Mouse (Mus musculus) R1 (cell line): ENCODE measurements around the gene Tbx15.

Experiments
- DNase-seq: peaks from one replicate; pipeline ENCODE4 v3.0.0-alpha.2; 2018; ENCODE audit warnings: low read depth, low spot score

Gene Tbx15

DNA sequence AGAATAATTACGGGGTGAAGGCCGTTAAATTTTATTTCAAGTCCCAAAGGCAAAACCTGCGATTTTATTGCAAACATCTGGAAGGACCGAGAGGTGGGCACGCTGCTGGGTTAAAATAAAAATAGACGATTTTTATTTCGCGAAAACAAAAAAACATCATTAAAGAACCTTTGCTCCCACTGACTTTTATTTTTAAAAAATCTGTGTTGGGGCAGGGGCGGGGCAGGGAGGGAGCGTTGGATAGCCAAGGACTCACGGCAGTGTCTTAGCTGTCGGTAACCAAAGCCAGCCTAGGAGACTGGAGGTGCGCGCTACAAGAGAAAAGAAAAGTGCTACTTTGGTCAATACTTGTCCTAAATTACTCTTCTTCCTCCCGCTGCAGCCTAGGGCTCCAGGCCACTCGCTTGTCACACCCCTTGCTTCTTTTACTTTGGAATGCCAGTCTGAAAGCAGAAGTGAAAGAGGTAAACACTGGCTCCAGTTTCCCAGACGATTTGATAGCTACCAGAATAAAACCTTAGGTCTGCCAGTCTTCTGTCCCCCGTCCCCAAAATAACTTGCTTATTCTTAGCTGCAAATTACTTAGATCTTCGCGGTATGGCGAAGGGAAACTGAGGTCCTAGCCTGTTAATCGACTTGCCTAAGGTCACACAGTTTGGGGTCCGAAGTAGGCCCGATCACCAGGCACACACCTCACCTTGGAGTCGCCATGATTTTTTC, 8.8 kb downstream of the Tbx15 start:
- no peak for DNase-seq

- no peak for DNase-seq
Measured at GRCm38 (mm10) chr3:99249551-99249870, 9.3 kb downstream of the Tbx15 start.

DNA sequence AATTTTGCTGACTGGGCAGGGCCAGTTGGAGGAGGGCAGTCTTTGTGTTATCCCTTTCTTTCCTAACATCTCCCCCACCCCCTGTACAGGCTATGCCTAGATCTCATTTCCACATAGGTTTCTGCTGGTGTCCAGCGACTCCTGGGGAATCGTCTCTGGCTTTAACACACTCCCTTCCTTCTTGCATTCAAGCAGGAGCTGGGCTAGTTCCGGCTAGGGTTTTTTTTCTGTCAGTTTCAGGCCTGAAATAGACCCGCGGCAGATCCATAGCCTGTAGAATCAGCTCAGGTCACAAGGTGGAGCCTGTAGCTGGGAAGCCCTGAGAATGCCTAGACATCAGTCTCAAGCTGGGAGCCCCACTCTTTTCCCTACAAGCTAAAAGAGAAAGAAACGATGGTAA, 9.7 kb downstream of the Tbx15 start:
- DNase-seq = no peak

DNA sequence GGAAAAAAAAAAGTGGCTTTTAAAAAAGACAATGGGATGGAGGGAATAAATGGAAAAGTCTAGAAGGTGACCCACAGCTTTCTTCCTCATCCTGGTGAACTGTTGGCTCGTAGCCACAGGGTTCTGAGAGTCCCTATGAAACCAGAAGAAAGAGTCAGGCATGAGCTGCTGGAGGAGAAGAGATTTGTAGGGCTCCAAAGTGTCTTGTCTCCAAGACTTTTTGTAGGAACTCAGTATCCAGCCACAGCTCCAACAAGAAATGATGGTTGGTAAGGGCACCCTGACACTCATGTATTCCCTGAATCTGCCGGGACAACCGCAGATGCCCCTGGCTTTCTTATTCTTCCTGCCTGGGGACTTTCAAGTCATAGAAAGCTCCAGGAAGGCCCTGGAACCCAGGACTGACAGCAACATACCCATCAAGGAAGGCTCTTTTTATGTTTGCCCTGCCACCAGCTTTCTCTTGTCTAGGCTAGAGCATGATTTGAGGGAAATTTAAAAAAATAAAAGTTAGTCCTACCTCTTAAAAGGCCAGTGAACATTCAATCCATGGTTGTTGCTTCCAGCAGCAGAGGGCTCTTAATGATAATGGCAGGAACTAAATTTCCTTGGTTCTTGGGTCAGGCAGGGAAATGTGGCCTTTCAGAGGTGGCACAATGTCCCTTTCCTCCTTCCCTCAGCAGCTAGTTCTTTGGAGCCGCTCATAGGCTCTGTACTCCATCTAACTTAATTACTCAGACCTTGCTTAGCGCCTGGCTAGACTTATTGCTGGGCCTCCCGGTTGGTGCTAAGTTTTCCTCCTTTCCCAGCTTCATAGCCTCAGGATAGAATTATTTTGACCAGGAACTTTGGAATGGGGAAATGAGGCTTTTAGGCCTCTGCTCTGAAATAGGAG, 11.3 kb downstream of the Tbx15 start:
- DNase-seq = no peak

DNA sequence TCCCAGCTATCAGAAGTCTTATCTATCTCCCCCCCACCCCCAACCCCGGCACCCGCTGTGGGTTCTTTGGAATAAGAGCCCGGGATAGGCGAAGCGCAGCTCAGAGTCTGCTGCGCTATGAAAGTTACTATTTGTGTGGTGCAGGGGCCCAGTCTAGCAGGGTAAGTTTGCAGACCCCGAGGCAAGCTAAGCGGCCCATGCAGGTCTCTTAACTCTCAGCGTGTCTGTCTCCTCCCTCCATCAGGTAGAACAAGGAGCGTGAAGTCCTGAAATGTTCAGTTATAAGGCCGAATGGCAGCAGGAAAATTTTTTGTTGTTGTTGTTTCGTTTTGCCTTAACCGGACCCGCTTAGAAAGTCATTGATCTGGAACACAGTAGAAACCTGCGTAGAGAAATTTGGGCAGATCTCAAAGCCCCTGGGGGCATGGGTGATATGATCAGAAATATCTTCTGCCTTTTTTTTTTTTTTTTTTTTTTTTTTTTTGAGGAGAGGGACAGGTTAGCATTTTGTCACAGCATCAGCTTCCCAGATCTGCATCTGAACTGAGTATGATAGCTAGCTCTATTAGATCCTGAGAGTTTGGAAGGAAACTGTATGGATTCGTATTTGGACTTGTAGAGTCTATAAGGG, 12.4 kb downstream of the Tbx15 start:
- no peak for DNase-seq

GRCm38 (mm10) chr3:99253092-99253488, 12.9 kb downstream of the Tbx15 start:
- peak; percentile 83 for DNase-seq

DNA sequence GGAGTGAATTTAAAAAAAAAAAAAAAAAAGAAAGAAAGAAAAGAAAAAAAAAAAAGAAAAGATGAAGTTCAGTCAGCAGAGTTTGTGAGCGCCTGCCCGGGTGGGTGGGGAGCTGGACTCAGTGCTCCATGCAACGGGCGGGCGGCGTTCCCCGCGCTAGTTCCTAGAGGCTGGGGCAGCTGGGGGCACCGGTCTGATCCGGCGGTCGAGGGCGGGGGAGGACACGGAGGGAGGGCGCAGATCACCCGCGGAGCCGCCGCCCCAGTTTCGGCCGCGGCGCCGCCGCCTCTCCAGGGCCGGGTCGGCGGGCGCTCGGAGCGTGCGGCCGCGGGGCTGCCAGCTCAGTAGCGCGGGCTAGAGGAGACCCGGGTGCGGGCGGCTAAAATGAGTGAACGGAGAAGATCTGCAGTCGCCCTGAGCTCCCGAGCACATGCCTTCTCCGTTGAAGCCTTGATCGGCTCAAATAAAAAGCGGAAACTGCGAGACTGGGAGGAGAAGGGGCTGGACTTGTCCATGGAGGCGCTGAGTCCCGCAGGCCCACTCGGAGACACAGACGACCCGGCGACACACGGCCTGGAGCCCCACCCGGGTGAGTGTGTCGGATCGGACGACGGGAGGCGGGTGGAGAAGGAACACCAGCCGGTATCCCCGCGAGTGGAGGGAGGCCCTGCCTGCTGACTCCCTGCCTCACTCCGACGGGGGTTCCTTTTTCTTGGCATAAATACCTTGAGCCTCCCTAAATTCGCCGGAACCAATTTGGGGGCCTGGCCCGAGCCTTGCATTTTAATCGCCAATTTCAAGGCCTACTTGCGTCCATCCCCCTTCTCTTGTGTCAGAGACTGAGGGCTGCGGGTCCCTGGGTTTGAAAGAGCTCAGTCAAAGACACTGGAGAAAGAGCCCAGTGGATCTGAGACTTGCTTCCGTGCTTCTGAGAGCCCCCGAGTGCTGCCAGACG, 13.6 kb downstream of the Tbx15 start:
- DNase-seq = peak; percentile 50

DNA sequence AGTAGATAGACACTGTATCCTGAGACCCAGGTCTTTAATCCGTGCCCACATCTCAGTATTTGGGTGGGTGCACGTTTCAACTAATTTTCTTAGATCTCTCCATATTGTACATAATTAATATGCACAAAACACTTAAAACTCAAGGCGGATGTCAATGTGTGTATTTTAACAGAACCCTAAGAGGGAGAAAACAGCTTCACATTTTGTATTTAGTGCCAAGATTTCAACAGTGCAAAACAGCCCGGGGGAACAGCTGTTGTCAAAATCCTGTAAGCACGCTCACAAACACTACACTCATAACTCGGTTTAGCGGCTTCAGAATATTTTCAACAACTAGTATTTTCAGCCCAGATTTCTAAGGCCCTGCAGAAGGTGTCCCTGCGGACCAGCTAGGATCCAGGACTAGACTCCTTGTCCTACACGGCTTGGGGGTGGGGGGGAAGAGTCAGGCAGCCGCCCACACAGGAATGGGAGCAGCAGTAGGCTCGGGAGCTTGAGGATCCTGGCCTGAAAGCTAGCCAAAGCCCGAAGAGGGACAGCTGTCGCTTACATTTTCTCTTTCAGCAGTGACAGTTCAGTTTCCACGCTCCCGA, 14.5 kb downstream of the Tbx15 start:
- no peak for DNase-seq

GRCm38 (mm10) chr3:99255411-99256365, 15.5 kb downstream of the Tbx15 start:
- no peak for DNase-seq

DNA sequence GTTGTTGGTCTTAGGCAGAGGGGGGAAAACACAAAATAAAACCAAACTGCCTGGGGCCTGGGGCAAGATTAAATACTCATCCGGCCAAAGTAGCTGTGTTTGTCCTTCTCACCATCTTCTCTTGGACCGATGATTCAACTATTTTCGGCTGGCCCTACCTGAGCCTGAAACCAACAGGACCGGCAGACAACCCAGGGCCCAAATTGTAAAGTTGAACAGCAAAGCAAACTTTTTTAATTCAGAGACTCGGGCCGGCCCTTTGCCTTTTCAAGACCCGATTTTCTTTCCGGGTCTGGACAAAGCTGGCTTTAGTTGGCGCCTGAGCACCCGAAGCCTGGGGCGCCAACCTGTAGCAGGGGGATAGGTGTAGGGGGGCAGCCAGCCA, 16.2 kb downstream of the Tbx15 start:
- no peak for DNase-seq

GRCm38 (mm10) chr3:99256766-99257165, 16.6 kb downstream of the Tbx15 start:
- DNase-seq = no peak

- no peak for DNase-seq
Measured at GRCm38 (mm10) chr3:99257586-99258577, 17.7 kb downstream of the Tbx15 start.

- DNase-seq = no peak
Measured at GRCm38 (mm10) chr3:99259741-99260270, 19.6 kb downstream of the Tbx15 start.

DNA sequence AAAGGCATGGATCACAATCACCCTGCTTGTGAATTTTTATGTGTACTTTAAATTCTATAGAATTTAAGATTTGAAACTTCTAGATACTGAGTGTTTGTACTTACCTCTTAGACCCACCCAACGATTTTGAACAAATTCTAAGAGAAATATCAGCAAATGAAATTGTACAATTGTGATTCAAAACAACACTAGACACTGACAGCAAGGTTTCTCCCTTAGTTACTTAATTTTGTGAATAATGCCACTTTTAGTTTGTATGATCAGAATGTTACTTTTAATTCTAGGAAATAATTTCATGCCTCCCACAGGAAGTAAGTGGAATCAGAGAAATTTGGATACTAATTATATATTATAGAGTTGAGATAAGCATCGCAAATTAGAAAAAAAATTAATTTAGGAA, 20.2 kb downstream of the Tbx15 start:
- no peak for DNase-seq

GRCm38 (mm10) chr3:99261371-99261791, 21.2 kb downstream of the Tbx15 start:
- DNase-seq = no peak

GRCm38 (mm10) chr3:99261986-99262385, 21.8 kb downstream of the Tbx15 start:
- no peak for DNase-seq

DNA sequence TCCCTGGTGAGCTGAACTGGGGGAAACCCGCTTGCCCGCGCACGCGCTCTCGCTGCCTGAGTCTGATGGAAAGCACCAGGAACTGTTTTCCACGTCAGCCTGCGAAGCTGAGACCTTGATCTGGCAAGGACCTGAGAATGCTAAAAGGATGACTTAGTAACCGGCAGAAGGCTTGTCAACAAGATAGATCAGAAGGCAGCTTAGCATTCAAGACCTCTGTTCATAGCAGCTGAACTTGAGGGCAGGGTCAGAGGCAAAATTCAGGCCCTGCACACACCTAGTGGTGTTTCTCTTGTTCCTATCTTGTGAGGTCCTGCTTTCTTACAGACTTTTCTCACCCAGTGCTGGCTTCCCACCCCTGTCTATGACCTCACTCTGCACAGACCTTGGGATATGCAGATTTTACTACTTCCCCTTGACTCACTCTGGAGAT, 23.3 kb downstream of the Tbx15 start:
- DNase-seq = no peak

- no peak for DNase-seq
Measured at GRCm38 (mm10) chr3:99264695-99265094, 24.5 kb downstream of the Tbx15 start.
